Mouse (Mus musculus) mouse trophoblast stem cell (cell line): ENCODE data around the gene Vmn1r155.
"Not testable (repeated sequence)": the region's sequence is repeated elsewhere in the genome, so short reads cannot be mapped to it uniquely, and the experiment has no call there.

Experiments used
- in situ Hi-C, 2 experiments: fragments of 300-500 bp; cut with MseI, MboI; formaldehyde crosslinking; loops; 2 replicates in 1 of 2; 3 replicates in 1 of 2; pipeline ENCODE4 v1.15.1; 2025

The Vmn1r155 gene

GRCm38 (mm10) chr7:22657718-22658117 is at the start of gene Vmn1r155:
TSS of gene Vmn1r155 (plus strand) at chr7:22658018.
- in situ Hi-C loops = not testable (repeated sequence)

DNA sequence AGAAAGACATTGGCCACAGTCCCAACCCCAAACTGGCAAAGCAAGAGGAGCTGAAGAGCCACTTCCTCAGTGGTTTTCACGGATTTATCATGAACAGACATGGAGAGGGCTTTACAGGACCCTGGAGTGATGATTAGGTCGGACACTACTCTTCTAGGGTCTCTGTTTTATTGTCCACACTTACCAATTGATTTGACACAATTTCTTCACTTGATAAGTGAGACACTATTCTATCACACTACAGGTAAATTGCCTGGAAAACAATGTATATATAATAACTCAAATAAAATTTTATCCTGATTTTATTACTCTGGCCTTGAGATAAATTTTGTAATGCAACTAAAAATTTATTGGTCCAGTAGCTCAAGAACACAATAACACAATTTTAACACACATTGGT is 34.4 kb downstream of the Vmn1r155 start, which contains the start of gene Gm8693:
Gm8693 (minus strand) TSS at position 101 of the 400 bp plus-strand sequence.
- in situ Hi-C loops = not testable (repeated sequence)
